Mouse (Mus musculus) heart, postnatal 4 days (tissue): ENCODE results near the gene Ssr3. TPM values are rescaled to one million over a fixed set of nuclear protein-coding genes. Genes with fewer than 3 reads are reported as not detected.
"Not testable (repeated sequence)": the region's sequence is repeated elsewhere in the genome, so short reads cannot be mapped to it uniquely, and the experiment has no call there.

ENCODE experiments used
- DNase-seq: peaks from one replicate; pipeline ENCODE4 v3.0.0; 2021
- total RNA-seq, 2 experiments: library from RNA; stranded (reverse); gene quantifications; 2 replicates each; pipeline ENCODE4 v1.2.3; 2021

Gene Ssr3
- 100 to 1,000 TPM; 178 TPM for total RNA-seq

GRCm38 (mm10) chr3:65392421-65392817 is at the start of gene Ssr3:
Ssr3 (minus strand) TSS chr3:65392623.
- peak; percentile 97 for DNase-seq

GRCm38 (mm10) chr3:65441586-65442111 is 49.2 kb upstream of the Ssr3 start:
- DNase-seq: peak; percentile 20

- no peak for DNase-seq
Observed at GRCm38 (mm10) chr3:65438511-65439228, 46.2 kb upstream of the Ssr3 start.

- DNase-seq: no peak
Observed at GRCm38 (mm10) chr3:65435812-65436211, 43.4 kb upstream of the Ssr3 start.

- no peak for DNase-seq
Observed at GRCm38 (mm10) chr3:65435101-65435571, 42.7 kb upstream of the Ssr3 start.

- DNase-seq: no peak
Observed at GRCm38 (mm10) chr3:65432236-65432635, 39.8 kb upstream of the Ssr3 start.

GRCm38 (mm10) chr3:65419706-65420105 is 27.3 kb upstream of the Ssr3 start:
- no peak for DNase-seq

- DNase-seq: no peak
Observed at GRCm38 (mm10) chr3:65417913-65418594, 25.6 kb upstream of the Ssr3 start.

GRCm38 (mm10) chr3:65416571-65416970 is 24.1 kb upstream of the Ssr3 start:
- DNase-seq: no peak

GRCm38 (mm10) chr3:65407891-65408290 is 15.5 kb upstream of the Ssr3 start:
- DNase-seq: no peak

- DNase-seq: no peak
Observed at GRCm38 (mm10) chr3:65405781-65406180, 13.4 kb upstream of the Ssr3 start.

GRCm38 (mm10) chr3:65397566-65397965 is 5.1 kb upstream of the Ssr3 start:
- no peak for DNase-seq

GRCm38 (mm10) chr3:65396835-65397504 is 4.5 kb upstream of the Ssr3 start:
- DNase-seq: no peak

- not testable (repeated sequence) for DNase-seq
Observed at GRCm38 (mm10) chr3:65395111-65395510, 2.7 kb upstream of the Ssr3 start.

- peak; percentile 38 for DNase-seq
Observed at GRCm38 (mm10) chr3:65391784-65392420, 521 bp downstream of the Ssr3 start.

- no peak for DNase-seq
Observed at GRCm38 (mm10) chr3:65391222-65391783, 1.1 kb downstream of the Ssr3 start.

- DNase-seq: no peak
Observed at GRCm38 (mm10) chr3:65385771-65386170, 6.7 kb downstream of the Ssr3 start.

GRCm38 (mm10) chr3:65384431-65384830 is 8.0 kb downstream of the Ssr3 start:
- no peak for DNase-seq

- DNase-seq: peak; percentile 13
Observed at GRCm38 (mm10) chr3:65381094-65381493, 11.3 kb downstream of the Ssr3 start.

- DNase-seq: peak; percentile 53
Observed at GRCm38 (mm10) chr3:65379884-65380539, 12.4 kb downstream of the Ssr3 start.

GRCm38 (mm10) chr3:65378724-65379123 is 13.7 kb downstream of the Ssr3 start:
- DNase-seq: no peak

- no peak for DNase-seq
Observed at GRCm38 (mm10) chr3:65374729-65375128, 17.7 kb downstream of the Ssr3 start.
